ENCODE assay signal across 7 mouse cellular contexts in the genomic region with DNA sequence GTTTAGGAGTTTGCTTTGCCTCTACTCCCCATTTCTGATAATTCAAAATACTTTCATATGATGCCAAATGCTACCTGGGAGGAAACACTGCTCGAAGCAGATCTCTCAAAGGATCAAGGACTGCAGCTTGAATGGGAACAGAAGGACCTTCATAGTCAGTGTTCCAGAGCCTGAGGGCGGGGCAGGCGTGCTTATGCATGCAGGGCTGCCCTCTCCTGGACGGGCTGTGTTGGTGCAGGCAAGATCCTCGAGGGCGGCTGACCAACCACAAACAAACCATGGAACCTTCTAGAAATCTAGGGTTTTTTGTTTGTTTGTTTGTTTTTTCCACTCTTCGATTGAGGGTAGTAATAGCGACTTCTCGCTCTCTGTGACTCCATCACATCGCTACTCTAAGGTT. TPM values are rescaled to one million over a fixed set of nuclear protein-coding genes. Genes with fewer than 3 reads are reported as not detected.
DNase-seq lines count a peak whose midpoint lies in the region; ATAC-seq and TF ChIP-seq lines count a peak whose summit lies in the region.

No protein-coding gene starts in this region.

- H3K4me3 ChIP-seq in MEL (ENCODE audit: control insufficient read depth in 1 of 2, insufficient read depth in 1 of 2, low read depth in 2 of 2, low read length in 2 of 2) = no peak overlapping the region

- no peak for TF ChIP-seq POLR2A in MEL (IDR thresholded peaks at IDR 0.05; ENCODE audit: control insufficient read depth in 1 of 2, insufficient read depth in 1 of 2, low read depth in 1 of 2, low read length in 2 of 2, poor library complexity in 1 of 2)

- no peak overlapping the region for H3K9ac ChIP-seq in MEL (ENCODE audit: control insufficient read depth, low read depth, low read length, poor library complexity, severe bottlenecking)

- no peaks in the 10 kb centered on the region for H3K9me3 ChIP-seq in MEL (replicated peaks; ENCODE audit: insufficient read depth, low read length)

- DNase-seq in MEL (ENCODE audit: low read depth, low spot score) = peak; percentile 28
- peak; percentile 44 to 62 for DNase-seq in adrenal gland, postnatal 4 days (ENCODE audit: low spot score in 2 of 2)
- DNase-seq in heart, postnatal 36 days = peak; percentile 80 to 81
- DNase-seq in layer of hippocampus, postnatal 10 days (ENCODE audit: low spot score in 2 of 2) = peak; percentile 71 to 77
- peak; percentile 45 to 77 for DNase-seq in spleen, postnatal 10 days (ENCODE audit: low spot score in 2 of 2)

- peak; percentile 78 for ATAC-seq in erythroblast, adult 5-6 weeks (replicated peaks; ENCODE audit: low FRiP score, poor library complexity, severe bottlenecking)
- ATAC-seq in megakaryocyte progenitor cell, adult 5-6 weeks (replicated peaks; ENCODE audit: poor library complexity) = peak; percentile 100

- no peaks in the 10 kb centered on the region; a peak in 2 of 4 replicates for H3K27me3 ChIP-seq in MEL (ENCODE audit: control insufficient read depth in 1 of 2, insufficient read depth in 2 of 2, low read length in 2 of 2)

- H3K4me1 ChIP-seq in MEL (ENCODE audit: control insufficient read depth in 1 of 2, insufficient read depth in 2 of 2, low read length in 2 of 2) = no peaks in the 10 kb centered on the region

- H3K36me3 ChIP-seq in MEL (ENCODE audit: control insufficient read depth in 1 of 2, insufficient read depth in 2 of 2, low read length in 2 of 2) = no peaks in the 10 kb centered on the region

- no peak overlapping the region for H3K27ac ChIP-seq in MEL (ENCODE audit: control insufficient read depth, low read depth, low read length)

- peak; percentile 37 for TF ChIP-seq RAD21 in MEL (IDR thresholded peaks at IDR 0.05; ENCODE audit: low read depth, low read length)

- TF ChIP-seq CTCF in MEL (IDR thresholded peaks at IDR 0.05 in 2 of 3, conservative IDR thresholded peaks at IDR 0.05 in 1 of 3; ENCODE audit: control insufficient read depth in 1 of 3, insufficient read depth in 1 of 3, low read depth in 2 of 3, low read length in 3 of 3, poor library complexity in 1 of 3, severe bottlenecking in 1 of 3) = peak; percentile 11 to 50 (median 44); a peak in 5 of 6 replicates

- no peak for TF ChIP-seq EP300 in MEL (IDR thresholded peaks at IDR 0.05; ENCODE audit: low read depth in 1 of 2, low read length in 2 of 2)

- no peaks in the 10 kb centered on the region for H3K79me2 ChIP-seq in MEL (ENCODE audit: control insufficient read depth, insufficient read depth, low read length, poor library complexity)

- intact Hi-C loops in heart, postnatal 36 days (cut with DNase I) = loop anchor here (1.0 to 2.0 kb wide), 3 partner anchors 73 to 329 kb away; a partner anchor contains a TSS

TF ChIP-seq in MEL, 35 proteins besides CTCF, POLR2A, EP300 and RAD21:
- TF ChIP-seq MXI1 (IDR thresholded peaks at IDR 0.05; ENCODE audit: low read depth, low read length) (no peak), SMC3 (IDR thresholded peaks at IDR 0.05; ENCODE audit: low read depth, low read length) (peak; percentile 62), ZC3H11A (IDR thresholded peaks at IDR 0.05; ENCODE audit: low read depth, low read length) (peak; percentile 45; the same call in 1 of the 2 replicates), NELFE (IDR thresholded peaks at IDR 0.05; ENCODE audit: low read depth, low read length) (no peak), TBP (IDR thresholded peaks at IDR 0.05; ENCODE audit: low read depth, low read length) (no peak), CHD2 (IDR thresholded peaks at IDR 0.05; ENCODE audit: low read length) (no peak)

RNA-seq across cellular contexts. Expression of a gene that starts 32.0 kb away (rescaled TPM):
- total RNA-seq in MEL (2012; rRNA removed) = 0.08 TPM in 1 of 2 replicates, not detected in the other
- under 1 TPM in 1 of 2 experiments, not detected in 1; 0.11 TPM for polyA plus RNA-seq in MEL (2012; ENCODE audit: insufficient read depth in 1 of 2, insufficient read length in 2 of 2, low read depth in 1 of 2, low replicate concordance in 2 of 2, missing spikeins in 1 of 2)
- total RNA-seq in adrenal gland, postnatal 4 days (2021) = 10 to 100 TPM; 14.8 to 21.0 TPM
- not detected in 2 replicates for total RNA-seq in erythroblast, adult 5-6 weeks (2015; ENCODE audit: low replicate concordance)
- total RNA-seq in erythroblast, adult 5-6 weeks (2017; ENCODE audit: low replicate concordance) = not detected in 2 replicates
- total RNA-seq in heart, postnatal 36 days (2021) = under 1 TPM in 1 of 2 experiments, not detected in 1; 0.22 TPM
- total RNA-seq in layer of hippocampus, postnatal 10 days (2021) = under 1 TPM; 0.11 to 0.14 TPM
- total RNA-seq in megakaryocyte progenitor cell, adult 5-6 weeks (2015) = 0.30 TPM in 1 of 2 replicates, not detected in the other
- 0.03 TPM in 1 of 2 replicates, not detected in the other for total RNA-seq in megakaryocyte progenitor cell, adult 5-6 weeks (2017)

Comparison
In these comparisons a context has a peak if more than half of its experiments do, and no peak if none do; other contexts are left out.
1. DNase-seq: peak in every context shown above with its lines; median percentile 80 in heart, postnatal 36 days; 74 in layer of hippocampus, postnatal 10 days; 61 in spleen, postnatal 10 days; 53 in adrenal gland, postnatal 4 days; 28 in MEL.
2. RNA of a gene that starts 32.0 kb away (total RNA-seq): 14.8 to 21.0 TPM in adrenal gland, postnatal 4 days; 0.03 to 0.30 TPM in megakaryocyte progenitor cell, adult 5-6 weeks, 0.22 TPM in heart, postnatal 36 days, 0.11 to 0.14 TPM in layer of hippocampus, postnatal 10 days, 0.08 TPM in MEL and not detected in erythroblast, adult 5-6 weeks; every median in the first group is over 4 times any median in the second.